Mouse (Mus musculus): ENCODE measurements around the gene Gm20708.

Gene Gm20708

GRCm38 (mm10) chr11:117809407-117810311, at the start of gene Gm20708, which contains the start of gene Syngr2:
TSS of gene Gm20708 (plus strand) at chr11:117809668.
TSS of gene Syngr2 (plus strand) at chr11:117809668.
- DNase-seq (ENCODE audit: low spot score in 2 of 2) = peak; percentile 61 to 73

- DNase-seq (ENCODE audit: low spot score in 2 of 2) = no peak
These were observed 48.9 kb upstream of the Gm20708 start for GRCm38 (mm10) chr11:117760374-117761119.

- no peak for DNase-seq (ENCODE audit: low spot score in 2 of 2)
These were observed 47.7 kb upstream of the Gm20708 start for GRCm38 (mm10) chr11:117761801-117762200.

GRCm38 (mm10) chr11:117762246-117762645, 47.2 kb upstream of the Gm20708 start:
- DNase-seq (ENCODE audit: low spot score in 2 of 2) = no peak

GRCm38 (mm10) chr11:117764319-117764718, 45.1 kb upstream of the Gm20708 start:
- no peak for DNase-seq (ENCODE audit: low spot score in 2 of 2)

- no peak for DNase-seq (ENCODE audit: low spot score in 2 of 2)
These were observed 44.1 kb upstream of the Gm20708 start for GRCm38 (mm10) chr11:117765361-117765760.

GRCm38 (mm10) chr11:117766275-117766674, 43.2 kb upstream of the Gm20708 start:
- no peak for DNase-seq (ENCODE audit: low spot score in 2 of 2)

- no peak for DNase-seq (ENCODE audit: low spot score in 2 of 2)
These were observed 40.5 kb upstream of the Gm20708 start for GRCm38 (mm10) chr11:117768725-117769682.

GRCm38 (mm10) chr11:117769683-117770047, 39.8 kb upstream of the Gm20708 start:
- no peak for DNase-seq (ENCODE audit: low spot score in 2 of 2)

- DNase-seq (ENCODE audit: low spot score in 2 of 2) = no peak
These were observed 39.1 kb upstream of the Gm20708 start for GRCm38 (mm10) chr11:117770407-117770806.

GRCm38 (mm10) chr11:117772352-117772751, 37.1 kb upstream of the Gm20708 start:
- no peak for DNase-seq (ENCODE audit: low spot score in 2 of 2)

GRCm38 (mm10) chr11:117774925-117775324, 34.5 kb upstream of the Gm20708 start:
- no peak for DNase-seq (ENCODE audit: low spot score in 2 of 2)

- DNase-seq (ENCODE audit: low spot score in 2 of 2) = no peak
These were observed 33.9 kb upstream of the Gm20708 start for GRCm38 (mm10) chr11:117775540-117775939.

GRCm38 (mm10) chr11:117776085-117776792, 33.2 kb upstream of the Gm20708 start:
- no peak for DNase-seq (ENCODE audit: low spot score in 2 of 2)

- DNase-seq (ENCODE audit: low spot score in 2 of 2) = no peak
These were observed 32.4 kb upstream of the Gm20708 start for GRCm38 (mm10) chr11:117777111-117777510.

GRCm38 (mm10) chr11:117778031-117778430, 31.4 kb upstream of the Gm20708 start:
- no peak for DNase-seq (ENCODE audit: low spot score in 2 of 2)

- peak; percentile 40 to 49 for DNase-seq (ENCODE audit: low spot score in 2 of 2)
These were observed 30.5 kb upstream of the Gm20708 start for GRCm38 (mm10) chr11:117778851-117779433.

GRCm38 (mm10) chr11:117779434-117780198, 29.9 kb upstream of the Gm20708 start:
- DNase-seq (ENCODE audit: low spot score in 2 of 2) = peak; percentile 60 to 64

- no peak for DNase-seq (ENCODE audit: low spot score in 2 of 2)
These were observed 29.3 kb upstream of the Gm20708 start for GRCm38 (mm10) chr11:117780199-117780515.

- DNase-seq (ENCODE audit: low spot score in 2 of 2) = peak; percentile 87 to 90
These were observed 28.8 kb upstream of the Gm20708 start for GRCm38 (mm10) chr11:117780582-117781111.

All from spleen, postnatal 14 days (tissue).